Mouse (Mus musculus): Measurements from ENCODE around the gene Aqp1. TPM values are rescaled to one million over a fixed set of nuclear protein-coding genes. Genes with fewer than 3 reads are reported as not detected.

Gene Aqp1
- polyA plus RNA-seq, 1 experiment from 2014 or later = 30.9 TPM

GRCm38 (mm10) chr6:55341688-55342087 is 5.5 kb downstream of the Aqp1 start:
- Histone ChIP-seq H3K4me3 (ENCODE audit: low read length) (no peak overlapping the region), H3K9me3 (ENCODE audit: control insufficient read depth, low read length) (no peaks in the 10 kb centered on the region)
- ATAC-seq = no peak

DNA sequence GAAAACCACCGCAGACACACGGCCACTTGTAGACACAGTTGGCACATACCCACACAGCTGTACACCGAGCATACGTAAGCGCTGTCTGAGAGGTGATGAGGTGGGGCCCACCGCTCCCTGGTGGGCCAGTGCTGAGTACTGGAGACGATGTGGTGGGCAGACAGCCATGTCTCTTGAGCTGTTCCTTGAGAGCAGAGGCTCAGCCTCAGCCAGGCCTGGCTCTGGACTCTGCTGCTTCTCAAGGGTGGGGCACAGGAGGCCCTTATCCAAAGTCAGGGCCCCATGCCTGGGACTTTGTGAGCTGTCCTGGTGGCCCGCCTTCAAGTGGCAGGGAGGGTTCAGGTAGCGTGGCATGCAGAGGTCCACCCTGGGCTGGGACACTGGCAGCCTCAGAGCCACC is 6.1 kb downstream of the Aqp1 start:
- Histone ChIP-seq H3K9me3 (ENCODE audit: control insufficient read depth, low read length) (no peaks in the 10 kb centered on the region), H3K4me2 (ENCODE audit: low read length) (no peak overlapping the region), H3K27ac (ENCODE audit: low read depth, low read length) (no peak overlapping the region), H3K4me1 (ENCODE audit: control insufficient read depth, insufficient read depth, low read depth, low read length) (peaks cover 4% of the 10 kb centered on the region; the same call in 1 of the 2 replicates), H3K9ac (ENCODE audit: low read depth, low read length) (no peak overlapping the region), H3K27me3 (replicated peaks; ENCODE audit: control insufficient read depth, insufficient read depth, low read length) (no peaks in the 10 kb centered on the region), H3K36me3 (ENCODE audit: control insufficient read depth, insufficient read depth, low read length) (no peaks in the 10 kb centered on the region), H3K4me3 (ENCODE audit: low read length) (no peak overlapping the region)
- peak; percentile 24 for ATAC-seq
- 64% methylated on average over 9 of the region's 9 CpGs for WGBS

More at GRCm38 (mm10) chr6:55341688-55342087, 5.5 kb downstream of the Aqp1 start:
- Histone ChIP-seq H3K4me1 (ENCODE audit: control insufficient read depth, insufficient read depth, low read depth, low read length) (peaks cover 4% of the 10 kb centered on the region; the same call in 1 of the 2 replicates), H3K9ac (ENCODE audit: low read depth, low read length) (no peak overlapping the region), H3K27me3 (replicated peaks; ENCODE audit: control insufficient read depth, insufficient read depth, low read length) (no peaks in the 10 kb centered on the region), H3K36me3 (ENCODE audit: control insufficient read depth, insufficient read depth, low read length) (no peaks in the 10 kb centered on the region), H3K27ac (ENCODE audit: low read depth, low read length) (no peak overlapping the region), H3K4me2 (ENCODE audit: low read length) (no peak overlapping the region)
- 36% methylated on average over 5 of the region's 5 CpGs for WGBS

DNA sequence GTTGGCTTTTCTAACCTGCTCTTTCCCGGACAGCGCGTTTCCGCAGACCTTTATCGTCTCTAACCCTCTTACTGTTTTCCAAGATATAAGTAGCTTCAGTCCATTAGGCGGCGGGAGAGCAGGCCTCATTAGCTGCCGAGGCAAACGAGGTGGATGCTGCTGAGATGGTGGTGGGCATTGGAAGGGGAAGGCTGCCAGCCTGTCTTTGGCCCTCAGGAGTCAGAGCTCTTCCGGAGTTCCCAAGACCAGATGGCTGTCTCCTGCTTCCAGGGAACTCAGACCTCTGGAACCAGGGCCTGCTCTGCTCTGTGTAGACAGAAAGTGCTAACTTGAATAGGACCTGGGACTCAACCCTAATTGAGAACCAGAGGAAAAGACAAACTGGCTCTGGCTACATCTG is 7.2 kb downstream of the Aqp1 start:
- Histone ChIP-seq H3K9me3 (ENCODE audit: control insufficient read depth, low read length) (no peaks in the 10 kb centered on the region), H3K4me2 (ENCODE audit: low read length) (no peak overlapping the region), H3K36me3 (ENCODE audit: control insufficient read depth, insufficient read depth, low read length) (no peaks in the 10 kb centered on the region), H3K9ac (ENCODE audit: low read depth, low read length) (no peak overlapping the region), H3K4me1 (ENCODE audit: control insufficient read depth, insufficient read depth, low read depth, low read length) (peaks cover 4% of the 10 kb centered on the region; the same call in 1 of the 2 replicates), H3K4me3 (ENCODE audit: low read length) (no peak overlapping the region), H3K27me3 (replicated peaks; ENCODE audit: control insufficient read depth, insufficient read depth, low read length) (no peaks in the 10 kb centered on the region), H3K27ac (ENCODE audit: low read depth, low read length) (no peak overlapping the region)
- WGBS = 84% methylated on average over 10 of the region's 10 CpGs
- ATAC-seq = no peak

DNA sequence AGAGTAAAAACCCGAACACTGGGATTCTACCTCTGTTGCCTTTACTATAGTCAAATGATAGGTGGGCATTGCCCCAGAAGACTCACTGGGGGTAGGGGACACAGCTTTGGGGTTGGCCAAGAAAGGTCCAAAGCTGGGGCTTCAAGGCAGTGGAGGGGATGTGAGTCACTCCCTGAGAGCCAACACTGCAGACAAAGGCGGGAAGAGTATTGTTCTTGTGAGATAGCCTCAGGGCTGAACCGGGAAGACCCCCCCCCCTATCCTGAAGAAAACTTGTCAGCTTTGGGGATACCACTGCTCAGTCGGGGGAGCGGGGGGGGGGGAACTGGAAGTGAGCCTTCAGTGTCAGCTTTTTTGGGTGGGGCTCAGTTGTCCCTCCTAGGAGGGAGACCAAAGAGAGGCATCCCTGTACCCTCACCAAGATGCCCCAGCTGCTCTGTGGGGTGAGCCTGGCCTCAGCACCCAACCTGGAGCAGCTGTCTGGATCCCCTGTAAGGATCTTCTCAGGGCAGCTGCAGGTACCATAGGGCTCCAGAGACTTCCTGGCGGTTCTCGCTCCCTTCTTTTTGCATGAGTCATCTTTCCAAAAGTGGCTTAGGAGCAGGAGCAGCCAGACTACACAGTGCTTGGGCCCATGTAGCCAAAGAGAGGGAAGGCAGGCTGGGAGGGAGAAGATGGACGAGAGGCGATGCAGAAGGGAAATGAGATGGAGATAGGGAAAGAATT is 8.2 kb downstream of the Aqp1 start:
- 88% methylated on average over 9 of the region's 9 CpGs for WGBS
- no peak overlapping the region for H3K4me3 ChIP-seq (ENCODE audit: low read length)

GRCm38 (mm10) chr6:55345264-55345663 is 9.0 kb downstream of the Aqp1 start:
- Histone ChIP-seq H3K4me2 (ENCODE audit: low read length) (no peak overlapping the region), H3K4me1 (ENCODE audit: control insufficient read depth, insufficient read depth, low read depth, low read length) (peaks cover 4% of the 10 kb centered on the region; the same call in 1 of the 2 replicates), H3K27ac (ENCODE audit: low read depth, low read length) (no peak overlapping the region), H3K27me3 (replicated peaks; ENCODE audit: control insufficient read depth, insufficient read depth, low read length) (no peaks in the 10 kb centered on the region), H3K36me3 (ENCODE audit: control insufficient read depth, insufficient read depth, low read length) (no peaks in the 10 kb centered on the region), H3K9me3 (ENCODE audit: control insufficient read depth, low read length) (no peaks in the 10 kb centered on the region), H3K9ac (ENCODE audit: low read depth, low read length) (no peak overlapping the region), H3K4me3 (ENCODE audit: low read length) (no peak overlapping the region)
- no peak for ATAC-seq
- 89% methylated on average over 10 of the region's 10 CpGs for WGBS

More for the DNA sequence above, 8.2 kb downstream of the Aqp1 start:
- H3K36me3 ChIP-seq (ENCODE audit: control insufficient read depth, insufficient read depth, low read length) = no peaks in the 10 kb centered on the region
- peaks cover 4% of the 10 kb centered on the region; the same call in 1 of the 2 replicates for H3K4me1 ChIP-seq (ENCODE audit: control insufficient read depth, insufficient read depth, low read depth, low read length)
- no peaks in the 10 kb centered on the region for H3K27me3 ChIP-seq (replicated peaks; ENCODE audit: control insufficient read depth, insufficient read depth, low read length)
- H3K9me3 ChIP-seq (ENCODE audit: control insufficient read depth, low read length) = no peaks in the 10 kb centered on the region
- H3K9ac ChIP-seq (ENCODE audit: low read depth, low read length) = no peak overlapping the region
- H3K4me2 ChIP-seq (ENCODE audit: low read length) = no peak overlapping the region
- no peak overlapping the region for H3K27ac ChIP-seq (ENCODE audit: low read depth, low read length)
- no peak for ATAC-seq

DNA sequence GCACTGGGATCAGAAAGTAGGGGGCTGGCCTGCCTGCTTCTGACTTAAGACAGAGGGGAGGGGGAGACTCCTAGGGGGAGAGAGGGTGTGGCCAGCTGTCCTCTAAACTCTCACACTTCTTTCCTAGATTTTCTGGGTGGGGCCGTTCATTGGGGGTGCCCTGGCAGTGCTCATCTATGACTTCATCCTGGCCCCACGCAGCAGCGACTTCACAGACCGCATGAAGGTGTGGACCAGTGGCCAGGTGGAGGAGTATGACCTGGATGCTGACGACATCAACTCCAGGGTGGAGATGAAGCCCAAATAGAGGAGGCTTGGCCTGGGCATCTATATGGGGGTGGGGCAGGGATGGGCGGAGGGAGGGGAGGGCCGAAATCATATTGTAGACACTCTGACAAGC is 10.3 kb downstream of the Aqp1 start:
- no peak for ATAC-seq
- WGBS = 90% methylated on average over 7 of the region's 7 CpGs
- Histone ChIP-seq H3K4me1 (ENCODE audit: control insufficient read depth, insufficient read depth, low read depth, low read length) (peaks cover 4% of the 10 kb centered on the region; the same call in 1 of the 2 replicates), H3K27ac (ENCODE audit: low read depth, low read length) (no peak overlapping the region), H3K27me3 (replicated peaks; ENCODE audit: control insufficient read depth, insufficient read depth, low read length) (no peaks in the 10 kb centered on the region), H3K36me3 (ENCODE audit: control insufficient read depth, insufficient read depth, low read length) (no peaks in the 10 kb centered on the region), H3K4me2 (ENCODE audit: low read length) (no peak overlapping the region), H3K9me3 (ENCODE audit: control insufficient read depth, low read length) (no peaks in the 10 kb centered on the region), H3K9ac (ENCODE audit: low read depth, low read length) (no peak overlapping the region), H3K4me3 (ENCODE audit: low read length) (no peak overlapping the region)

- 87% methylated on average over 5 of the region's 5 CpGs for WGBS
Observed at GRCm38 (mm10) chr6:55347711-55348571, 11.7 kb downstream of the Aqp1 start.

GRCm38 (mm10) chr6:55349231-55349630 is 13.0 kb downstream of the Aqp1 start:
- no peak overlapping the region for H3K9ac ChIP-seq (ENCODE audit: low read depth, low read length)

More at GRCm38 (mm10) chr6:55347711-55348571, 11.7 kb downstream of the Aqp1 start:
- no peaks in the 10 kb centered on the region for H3K9me3 ChIP-seq (ENCODE audit: control insufficient read depth, low read length)
- H3K9ac ChIP-seq (ENCODE audit: low read depth, low read length) = no peak overlapping the region
- no peak overlapping the region for H3K4me2 ChIP-seq (ENCODE audit: low read length)
- no peaks in the 10 kb centered on the region for H3K4me1 ChIP-seq (ENCODE audit: control insufficient read depth, insufficient read depth, low read depth, low read length)
- no peaks in the 10 kb centered on the region for H3K36me3 ChIP-seq (ENCODE audit: control insufficient read depth, insufficient read depth, low read length)
- ATAC-seq = no peak
- no peaks in the 10 kb centered on the region for H3K27me3 ChIP-seq (replicated peaks; ENCODE audit: control insufficient read depth, insufficient read depth, low read length)
- no peak overlapping the region for H3K27ac ChIP-seq (ENCODE audit: low read depth, low read length)
- H3K4me3 ChIP-seq (ENCODE audit: low read length) = no peak overlapping the region

DNA sequence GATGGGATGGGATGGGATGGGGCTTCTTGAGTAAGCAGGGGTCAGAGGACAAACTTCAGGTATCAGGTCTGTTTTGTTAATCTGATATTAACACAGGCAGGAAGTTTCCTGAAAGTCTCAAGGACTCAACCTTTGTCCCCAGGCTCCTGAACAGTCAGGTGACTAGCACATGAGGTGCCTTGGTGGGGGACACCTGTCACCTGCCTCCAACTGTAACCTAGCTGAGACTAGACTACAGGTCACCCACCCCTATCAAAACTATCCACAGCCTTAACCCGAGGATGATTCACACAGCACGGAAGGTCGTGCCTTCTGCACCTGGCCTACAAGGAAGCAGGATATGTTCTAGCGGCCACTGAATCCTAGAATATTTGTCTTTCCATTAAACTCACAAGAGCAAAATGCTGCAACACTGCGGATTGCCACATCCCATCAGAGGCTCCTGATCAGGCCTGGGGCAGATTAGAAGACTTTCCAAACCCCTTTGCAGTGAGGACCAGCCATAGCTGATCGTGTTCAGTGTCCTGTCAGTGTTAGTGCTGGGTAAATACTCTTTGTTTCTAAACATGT is 14.2 kb downstream of the Aqp1 start:
- ATAC-seq = no peak
- no peak overlapping the region for H3K9ac ChIP-seq (ENCODE audit: low read depth, low read length)
- no peak overlapping the region for H3K27ac ChIP-seq (ENCODE audit: low read depth, low read length)
- H3K27me3 ChIP-seq (replicated peaks; ENCODE audit: control insufficient read depth, insufficient read depth, low read length) = no peaks in the 10 kb centered on the region
- no peaks in the 10 kb centered on the region for H3K4me1 ChIP-seq (ENCODE audit: control insufficient read depth, insufficient read depth, low read depth, low read length)
- H3K4me3 ChIP-seq (ENCODE audit: low read length) = no peak overlapping the region
- no peaks in the 10 kb centered on the region for H3K36me3 ChIP-seq (ENCODE audit: control insufficient read depth, insufficient read depth, low read length)
- no peak overlapping the region for H3K4me2 ChIP-seq (ENCODE audit: low read length)
- 90% methylated on average over 6 of the region's 6 CpGs for WGBS
- H3K9me3 ChIP-seq (ENCODE audit: control insufficient read depth, low read length) = no peaks in the 10 kb centered on the region

More at GRCm38 (mm10) chr6:55349231-55349630, 13.0 kb downstream of the Aqp1 start:
- WGBS = 93% methylated on average over 4 of the region's 4 CpGs
- H3K4me3 ChIP-seq (ENCODE audit: low read length) = no peak overlapping the region
- no peak overlapping the region for H3K4me2 ChIP-seq (ENCODE audit: low read length)
- H3K4me1 ChIP-seq (ENCODE audit: control insufficient read depth, insufficient read depth, low read depth, low read length) = no peaks in the 10 kb centered on the region
- no peaks in the 10 kb centered on the region for H3K36me3 ChIP-seq (ENCODE audit: control insufficient read depth, insufficient read depth, low read length)
- H3K27me3 ChIP-seq (replicated peaks; ENCODE audit: control insufficient read depth, insufficient read depth, low read length) = no peaks in the 10 kb centered on the region
- H3K9me3 ChIP-seq (ENCODE audit: control insufficient read depth, low read length) = no peaks in the 10 kb centered on the region
- H3K27ac ChIP-seq (ENCODE audit: low read depth, low read length) = no peak overlapping the region
- ATAC-seq = no peak
